Mouse (Mus musculus): ENCODE results near the gene Slc1a5. TPM values are rescaled to one million over a fixed set of nuclear protein-coding genes. Genes with fewer than 3 reads are reported as not detected.

The Slc1a5 gene
- total and polyA plus RNA-seq, 2 experiments from 2014 or later: 7.2 to 9.3 TPM

- H3K4me2 ChIP-seq (ENCODE audit: low read depth): no peak overlapping the region
- ATAC-seq: no peak
- no peak for DNase-seq
- H3K27ac ChIP-seq (ENCODE audit: low read depth, low read length): no peak overlapping the region
- peaks cover 83% of the 10 kb centered on the region for H3K36me3 ChIP-seq (ENCODE audit: insufficient read depth)
- no peak overlapping the region for H3K9ac ChIP-seq
- H3K4me3 ChIP-seq (ENCODE audit: low read depth, low read length): no peak overlapping the region
- H3K4me1 ChIP-seq (ENCODE audit: insufficient read depth): peaks cover 2% of the 10 kb centered on the region; the same call in 1 of the 2 replicates
- H3K27me3 ChIP-seq (ENCODE audit: insufficient read depth, low read length): no peaks in the 10 kb centered on the region
- no peaks in the 10 kb centered on the region for H3K9me3 ChIP-seq (ENCODE audit: low read length)
- WGBS: 90% methylated on average over 5 of the region's 5 CpGs
- TF ChIP-seq CTCF (IDR thresholded peaks at IDR 0.05; ENCODE audit: low read depth): no peak
Observed at GRCm38 (mm10) chr7:16826571-16826970, 45.4 kb downstream of the Slc1a5 start.

DNA sequence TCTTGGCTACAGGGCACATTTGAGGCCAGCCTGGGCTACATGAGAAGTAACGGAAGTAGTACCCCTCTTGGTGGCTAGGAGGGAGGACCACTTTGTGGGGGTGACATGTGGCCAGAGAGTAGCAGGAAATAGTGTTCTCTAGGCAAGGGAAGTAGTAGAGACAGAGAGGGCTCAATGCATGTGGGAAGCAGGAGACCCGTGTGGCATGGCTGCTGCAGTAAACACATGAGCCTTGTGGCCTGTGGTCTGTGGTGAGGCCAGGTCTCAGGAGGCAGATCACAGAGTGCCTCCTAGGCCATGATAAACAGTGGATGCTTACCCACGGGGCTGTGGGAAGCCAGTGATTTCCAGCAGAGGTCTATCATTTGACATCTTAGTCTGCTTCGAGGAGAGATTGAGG lies 46.1 kb downstream of the Slc1a5 start:
- Histone ChIP-seq H3K27me3 (ENCODE audit: insufficient read depth, low read length) (no peaks in the 10 kb centered on the region), H3K4me2 (ENCODE audit: low read depth) (no peak overlapping the region), H3K27ac (ENCODE audit: low read depth, low read length) (no peak overlapping the region), H3K36me3 (ENCODE audit: insufficient read depth) (peaks cover 90% of the 10 kb centered on the region), H3K4me3 (ENCODE audit: low read depth, low read length) (no peak overlapping the region), H3K9ac (no peak overlapping the region), H3K9me3 (ENCODE audit: low read length) (no peaks in the 10 kb centered on the region), H3K4me1 (ENCODE audit: insufficient read depth) (no peaks in the 10 kb centered on the region)
- WGBS: 83% methylated on average over 4 of the region's 4 CpGs
- DNase-seq (no peak), ATAC-seq (no peak)
- TF ChIP-seq CTCF (IDR thresholded peaks at IDR 0.05; ENCODE audit: low read depth): no peak

GRCm38 (mm10) chr7:16830449-16830848 lies 49.3 kb downstream of the Slc1a5 start:
- H3K9me3 ChIP-seq (ENCODE audit: low read length): no peaks in the 10 kb centered on the region
- DNase-seq: no peak
- peaks cover 95% of the 10 kb centered on the region for H3K36me3 ChIP-seq (ENCODE audit: insufficient read depth)
- no peak overlapping the region for H3K9ac ChIP-seq
- ATAC-seq: no peak
- no peak overlapping the region for H3K4me2 ChIP-seq (ENCODE audit: low read depth)
- no peaks in the 10 kb centered on the region for H3K27me3 ChIP-seq (ENCODE audit: insufficient read depth, low read length)
- WGBS: 92% methylated on average over 9 of the region's 9 CpGs
- no peak overlapping the region for H3K4me3 ChIP-seq (ENCODE audit: low read depth, low read length)
- TF ChIP-seq CTCF (IDR thresholded peaks at IDR 0.05; ENCODE audit: low read depth): no peak
- no peak overlapping the region for H3K27ac ChIP-seq (ENCODE audit: low read depth, low read length)
- no peaks in the 10 kb centered on the region for H3K4me1 ChIP-seq (ENCODE audit: insufficient read depth)

- H3K36me3 ChIP-seq (ENCODE audit: insufficient read depth): peaks cover 69% of the 10 kb centered on the region
Observed at GRCm38 (mm10) chr7:16837916-16838803, 57.0 kb downstream of the Slc1a5 start.

DNA sequence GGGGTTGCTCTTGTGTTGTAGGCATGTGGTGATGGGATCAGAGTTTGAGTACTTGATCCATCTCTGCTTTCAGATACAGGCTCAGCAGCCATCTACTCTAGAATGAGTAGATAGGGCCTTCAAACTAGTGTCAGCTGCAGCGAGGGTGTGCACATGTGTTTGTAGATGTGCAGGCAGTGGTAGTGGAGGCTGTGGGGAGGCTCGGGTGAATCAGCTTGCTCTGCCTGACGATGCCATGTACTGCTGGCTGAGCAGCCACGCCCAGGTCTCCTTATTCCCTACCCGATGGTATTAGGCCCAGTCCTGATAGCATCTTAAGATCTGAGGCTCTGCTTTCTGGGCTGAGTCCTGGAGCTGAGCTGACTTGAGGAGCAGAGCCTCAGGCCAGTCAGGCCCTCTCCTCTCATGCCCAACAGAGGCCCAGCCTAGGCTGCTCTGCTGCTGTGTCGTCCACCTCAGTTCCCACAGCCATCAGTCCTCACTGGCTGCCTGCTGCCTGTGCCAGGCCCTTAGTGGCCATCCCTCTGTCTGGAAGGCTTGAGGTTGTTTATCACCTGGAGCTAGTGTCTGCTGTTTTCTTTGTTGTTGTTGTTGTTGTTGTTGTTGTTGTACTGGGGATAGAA lies 57.8 kb downstream of the Slc1a5 start:
- WGBS: 83% methylated on average over 6 of the region's 6 CpGs
- no peak for DNase-seq
- Histone ChIP-seq H3K4me1 (ENCODE audit: insufficient read depth) (no peaks in the 10 kb centered on the region), H3K36me3 (ENCODE audit: insufficient read depth) (peaks cover 62% of the 10 kb centered on the region), H3K27ac (ENCODE audit: low read depth, low read length) (no peak overlapping the region), H3K9me3 (ENCODE audit: low read length) (no peaks in the 10 kb centered on the region), H3K4me2 (ENCODE audit: low read depth) (no peak overlapping the region), H3K9ac (no peak overlapping the region), H3K27me3 (ENCODE audit: insufficient read depth, low read length) (no peaks in the 10 kb centered on the region), H3K4me3 (ENCODE audit: low read depth, low read length) (no peak overlapping the region)
- no peak for ATAC-seq
- TF ChIP-seq CTCF (IDR thresholded peaks at IDR 0.05; ENCODE audit: low read depth): no peak

More at GRCm38 (mm10) chr7:16837916-16838803, 57.0 kb downstream of the Slc1a5 start:
- H3K9me3 ChIP-seq (ENCODE audit: low read length): no peaks in the 10 kb centered on the region
- no peak overlapping the region for H3K27ac ChIP-seq (ENCODE audit: low read depth, low read length)
- WGBS: 95% methylated on average over 18 of the region's 18 CpGs
- ATAC-seq (no peak), DNase-seq (no peak)
- no peak overlapping the region for H3K4me3 ChIP-seq (ENCODE audit: low read depth, low read length)
- no peak for TF ChIP-seq CTCF (IDR thresholded peaks at IDR 0.05; ENCODE audit: low read depth)
- H3K27me3 ChIP-seq (ENCODE audit: insufficient read depth, low read length): no peaks in the 10 kb centered on the region
- H3K4me2 ChIP-seq (ENCODE audit: low read depth): no peak overlapping the region
- H3K4me1 ChIP-seq (ENCODE audit: insufficient read depth): no peaks in the 10 kb centered on the region
- no peak overlapping the region for H3K9ac ChIP-seq

DNA sequence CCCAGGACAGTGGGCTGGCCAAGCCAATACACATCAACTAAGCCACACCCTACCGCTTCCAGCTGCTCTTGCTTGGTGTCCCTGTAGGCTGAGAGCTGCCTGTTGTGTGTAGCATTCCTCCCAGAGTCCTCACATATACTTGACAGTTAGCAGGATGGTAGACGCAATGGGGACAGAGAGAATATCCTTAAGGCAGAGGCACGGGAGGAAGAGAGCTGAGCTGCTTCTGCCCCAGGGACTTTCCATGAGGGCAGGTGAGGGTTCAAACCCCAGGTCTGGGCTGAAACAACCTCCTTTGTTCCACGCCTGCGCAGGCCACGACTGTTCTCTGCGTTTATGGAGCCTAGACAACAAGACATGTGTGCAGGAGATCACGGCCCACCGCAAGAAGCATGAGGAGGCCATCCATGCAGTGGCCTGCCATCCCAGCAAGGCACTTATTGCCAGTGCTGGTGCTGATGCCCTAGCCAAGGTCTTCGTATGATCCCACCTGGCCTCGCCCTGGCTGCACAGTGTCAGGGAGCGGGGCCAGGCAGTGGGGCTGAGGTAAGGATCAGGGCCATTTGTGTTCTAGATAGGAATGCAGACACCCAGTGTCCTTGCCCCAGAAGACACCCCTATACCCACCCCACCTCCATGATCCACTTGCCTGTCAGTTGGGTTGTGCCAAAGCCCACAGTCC lies 58.4 kb downstream of the Slc1a5 start:
- Histone ChIP-seq H3K27ac (ENCODE audit: low read depth, low read length) (no peak overlapping the region), H3K4me1 (ENCODE audit: insufficient read depth) (no peaks in the 10 kb centered on the region), H3K36me3 (ENCODE audit: insufficient read depth) (peaks cover 55% of the 10 kb centered on the region), H3K9ac (no peak overlapping the region), H3K4me2 (ENCODE audit: low read depth) (no peak overlapping the region), H3K4me3 (ENCODE audit: low read depth, low read length) (no peak overlapping the region), H3K9me3 (ENCODE audit: low read length) (no peaks in the 10 kb centered on the region), H3K27me3 (ENCODE audit: insufficient read depth, low read length) (no peaks in the 10 kb centered on the region)
- TF ChIP-seq CTCF (IDR thresholded peaks at IDR 0.05; ENCODE audit: low read depth): no peak
- 94% methylated on average over 12 of the region's 12 CpGs for WGBS
- DNase-seq: no peak
- ATAC-seq: no peak

DNA sequence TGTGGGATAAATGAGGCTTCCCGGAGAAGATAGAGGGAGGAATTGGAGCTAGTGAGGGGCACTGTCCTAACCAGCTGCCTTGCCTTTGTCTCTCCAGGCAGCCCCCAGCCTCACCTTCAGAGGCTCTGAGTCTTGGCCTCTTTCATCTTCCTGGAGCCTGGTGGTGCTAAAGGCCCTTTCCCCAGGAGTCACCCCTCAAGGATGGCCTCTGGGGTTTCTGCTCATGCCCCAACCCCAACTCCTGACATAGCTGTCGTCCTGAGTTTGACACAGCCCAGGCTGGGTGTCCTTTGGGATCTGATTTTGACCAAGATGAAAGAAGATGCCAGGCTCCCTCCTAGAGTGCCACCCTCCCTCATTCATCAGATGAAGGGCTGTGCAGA lies 59.0 kb downstream of the Slc1a5 start:
- Histone ChIP-seq H3K4me2 (ENCODE audit: low read depth) (no peak overlapping the region), H3K27me3 (ENCODE audit: insufficient read depth, low read length) (no peaks in the 10 kb centered on the region), H3K4me1 (ENCODE audit: insufficient read depth) (no peaks in the 10 kb centered on the region), H3K36me3 (ENCODE audit: insufficient read depth) (peaks cover 50% of the 10 kb centered on the region), H3K9me3 (ENCODE audit: low read length) (no peaks in the 10 kb centered on the region), H3K9ac (no peak overlapping the region), H3K27ac (ENCODE audit: low read depth, low read length) (no peak overlapping the region), H3K4me3 (ENCODE audit: low read depth, low read length) (no peak overlapping the region)
- WGBS: 91% methylated on average over 2 of the region's 2 CpGs
- ATAC-seq: no peak
- DNase-seq: no peak
- TF ChIP-seq CTCF (IDR thresholded peaks at IDR 0.05; ENCODE audit: low read depth): no peak

Measured in forebrain, postnatal 0 days (tissue).